Comparison of ENCODE assay signal across 7 mouse cellular contexts in genomic region chrX:20687519-20688067, GRCm38 (mm10). TPM values are rescaled to one million over a fixed set of nuclear protein-coding genes. Genes with fewer than 3 reads are reported as not detected.
A peak's percentile ranks its signal among the peaks of the same experiment; 100 is the strongest.
DNase-seq lines count a peak whose midpoint lies in the region; ATAC-seq and TF ChIP-seq lines count a peak whose summit lies in the region.

TSS of gene Cdk16 (plus strand) at chrX:20687954.

- H3K9ac ChIP-seq in limb, embryonic 12.5 days (replicated peaks): peak within 1 kb of the TSS; percentile 81
- H3K9ac ChIP-seq in midbrain, embryonic 15.5 days: peak within 1 kb of the TSS; percentile 74

- H3K27me3 ChIP-seq in embryonic facial prominence, embryonic 10.5 days (replicated peaks; ENCODE audit: low read depth, poor library complexity, severe bottlenecking): no peaks in the 10 kb centered on the region
- no peaks in the 10 kb centered on the region for H3K27me3 ChIP-seq in kidney, adult 2 months (replicated peaks; ENCODE audit: control insufficient read depth, insufficient read depth, low read length)
- H3K27me3 ChIP-seq in limb, embryonic 12.5 days: no peaks in the 10 kb centered on the region
- H3K27me3 ChIP-seq in midbrain, embryonic 15.5 days (replicated peaks): no peaks in the 10 kb centered on the region
- no peaks in the 10 kb centered on the region for H3K27me3 ChIP-seq in spleen, adult 2 months (ENCODE audit: control insufficient read depth, insufficient read depth, low read length)

- TF ChIP-seq CTCF in kidney, adult 2 months (conservative IDR thresholded peaks at IDR 0.05; ENCODE audit: insufficient read depth, insufficient read length, low read depth, low read length): no peak
- no peak for TF ChIP-seq CTCF in spleen, adult 2 months (IDR thresholded peaks at IDR 0.05; ENCODE audit: extremely low read depth, insufficient read depth, insufficient read length, insufficient replicate concordance)

- peak; percentile 93 for ATAC-seq in limb, embryonic 12.5 days (ENCODE audit: insufficient number of reproducible peaks, insufficient read depth, low FRiP score, low TSS enrichment, low read depth)
- peak; percentile 96 for ATAC-seq in midbrain, embryonic 15.5 days (replicated peaks)

- H3K9me3 ChIP-seq in embryonic facial prominence, embryonic 10.5 days: peaks cover 9% of the 10 kb centered on the region; the same call in 1 of the 2 replicates
- H3K9me3 ChIP-seq in limb, embryonic 12.5 days: no peaks in the 10 kb centered on the region
- H3K9me3 ChIP-seq in midbrain, embryonic 15.5 days: no peaks in the 10 kb centered on the region

- peak; percentile 90 for DNase-seq in adrenal gland, postnatal 14 days
- peak; percentile 84 for DNase-seq in embryonic facial prominence, embryonic 10.5 days (ENCODE audit: low spot score)
- DNase-seq in gonadal fat pad, adult 2 months (ENCODE audit: low read depth): peak; percentile 72
- DNase-seq in kidney, adult 2 months: peak; percentile 96
- DNase-seq in spleen, adult 2 months (ENCODE audit: low read depth in 1 of 2, low spot score in 2 of 2): peak; percentile 80 to 88

- H3K36me3 ChIP-seq in embryonic facial prominence, embryonic 10.5 days (replicated peaks): peaks cover 24% of the 10 kb centered on the region
- no peaks in the 10 kb centered on the region for H3K36me3 ChIP-seq in kidney, adult 2 months (ENCODE audit: control insufficient read depth, insufficient read depth, low read length)
- peaks cover 13% of the 10 kb centered on the region for H3K36me3 ChIP-seq in limb, embryonic 12.5 days
- peaks cover 3% of the 10 kb centered on the region; the same call in 1 of the 2 replicates for H3K36me3 ChIP-seq in midbrain, embryonic 15.5 days (replicated peaks)
- H3K36me3 ChIP-seq in spleen, adult 2 months (ENCODE audit: control insufficient read depth, insufficient read depth, low read length): no peaks in the 10 kb centered on the region; the same call in 1 of the 2 replicates

- peaks cover 14% of the 10 kb centered on the region for H3K4me1 ChIP-seq in embryonic facial prominence, embryonic 10.5 days
- H3K4me1 ChIP-seq in kidney, adult 2 months (ENCODE audit: control insufficient read depth, insufficient read depth, low read length): peaks cover 7% of the 10 kb centered on the region; the same call in 1 of the 2 replicates
- H3K4me1 ChIP-seq in limb, embryonic 12.5 days (replicated peaks): 0 out of 2 replicates have a peak, but pooled peaks cover 10% of the 10 kb centered on the region
- H3K4me1 ChIP-seq in midbrain, embryonic 15.5 days: peaks cover 21% of the 10 kb centered on the region
- peaks cover 5% of the 10 kb centered on the region; the same call in 1 of the 2 replicates for H3K4me1 ChIP-seq in spleen, adult 2 months (ENCODE audit: control insufficient read depth, insufficient read depth, insufficient read length)

- peak within 1 kb of the TSS; percentile 69 for H3K4me3 ChIP-seq in embryonic facial prominence, embryonic 10.5 days
- H3K4me3 ChIP-seq in kidney, adult 2 months (ENCODE audit: insufficient read depth, low read depth, low read length): peak within 1 kb of the TSS; percentile 97
- H3K4me3 ChIP-seq in limb, embryonic 12.5 days (replicated peaks): peak within 1 kb of the TSS; percentile 61
- peak within 1 kb of the TSS; percentile 58 for H3K4me3 ChIP-seq in midbrain, embryonic 15.5 days
- H3K4me3 ChIP-seq in spleen, adult 2 months (ENCODE audit: extremely low read depth, insufficient read depth, insufficient read length): peak within 1 kb of the TSS; percentile 90

- H3K27ac ChIP-seq in embryonic facial prominence, embryonic 10.5 days (replicated peaks): peak within 1 kb of the TSS; percentile 92
- peak within 1 kb of the TSS; percentile 92 for H3K27ac ChIP-seq in kidney, adult 2 months (ENCODE audit: insufficient read depth, low read depth, low read length)
- H3K27ac ChIP-seq in limb, embryonic 12.5 days: peak within 1 kb of the TSS; percentile 97
- peak within 1 kb of the TSS; percentile 92 for H3K27ac ChIP-seq in midbrain, embryonic 15.5 days
- H3K27ac ChIP-seq in spleen, adult 2 months (ENCODE audit: insufficient read depth, low read length): peak within 1 kb of the TSS; percentile 92

- WGBS in embryonic facial prominence, embryonic 10.5 days: 25% methylated on average over 16 of the region's 16 CpGs
- under 1% methylated on average over 16 of the region's 16 CpGs for WGBS in kidney, adult 2 months
- 17% methylated on average over 16 of the region's 16 CpGs for WGBS in limb, embryonic 12.5 days
- WGBS in midbrain, embryonic 15.5 days: 27% methylated on average over 16 of the region's 16 CpGs
- 28% methylated on average over 16 of the region's 16 CpGs for WGBS in spleen, adult 2 months

- peak within 1 kb of the TSS; percentile 63 for H3K4me2 ChIP-seq in limb, embryonic 12.5 days
- H3K4me2 ChIP-seq in midbrain, embryonic 15.5 days: peak within 1 kb of the TSS; percentile 62

- no peak for TF ChIP-seq POLR2A in kidney, adult 2 months (IDR thresholded peaks at IDR 0.05; ENCODE audit: low read depth, low read length)
- peak; percentile 5; the same call in 1 of the 2 replicates for TF ChIP-seq POLR2A in spleen, adult 2 months (IDR thresholded peaks at IDR 0.05; ENCODE audit: low read depth, low read length)

RNA-seq across cellular contexts. Expression of gene Cdk16, which starts in this region (rescaled TPM):
- total RNA-seq in adrenal gland, postnatal 14 days (2021): 164 and 183 TPM in 2 replicates
- 120 and 121 TPM in 2 replicates for polyA plus RNA-seq in embryonic facial prominence, embryonic 10.5 days (2016; fragmentation: Nextera tagmentation; extraction: Ambion mirVana)
- 202 and 217 TPM in 2 replicates for polyA plus RNA-seq in gonadal fat pad, adult 2 months (2012; rRNA removed)
- 148 and 163 TPM in 2 replicates for polyA plus RNA-seq in kidney, adult 2 months (2012; rRNA removed)
- 125 and 142 TPM in 2 replicates for polyA plus RNA-seq in limb, embryonic 12.5 days (2016; fragmentation: Nextera tagmentation; extraction: Ambion mirVana)
- 152 and 154 TPM in 2 replicates for polyA plus RNA-seq in midbrain, embryonic 15.5 days (2015; fragmentation: Nextera tagmentation; extraction: Ambion mirVana)
- 81.6 and 90.8 TPM in 2 replicates for polyA plus RNA-seq in spleen, adult 2 months (2012; rRNA removed)

Comparison
In these comparisons a context has a peak if more than half of its experiments do, and no peak if none do; other contexts are left out.
1. Peak in every context shown above with its lines: DNase-seq, ATAC-seq, H3K4me3 ChIP-seq and H3K27ac ChIP-seq.